Mouse (Mus musculus): ENCODE measurements around the gene Reg4.

GRCm38 (mm10) chr3:98249833-98250448 lies 28.0 kb downstream of the Reg4 start:
- TF ChIP-seq CTCF (IDR thresholded peaks at IDR 0.05; ENCODE audit: low read depth) (no peak), EP300 (IDR thresholded peaks at IDR 0.05; ENCODE audit: low read depth) (no peak)

All from heart, postnatal 0 days (tissue).